Mouse (Mus musculus) liver, embryonic 11.5 days (tissue): ENCODE measurements around the gene Gpatch3. TPM values are rescaled to one million over a fixed set of nuclear protein-coding genes. Genes with fewer than 3 reads are reported as not detected.
A peak's percentile ranks its signal among the peaks of the same experiment; 100 is the strongest.

Experiments used
- ATAC-seq: fragments of 200-750 bp; cut with Nextera tagmentation; replicated peaks from 2 replicates; pipeline ENCODE4 v1.8.0; 2017; ENCODE audit warnings: moderate number of reproducible peaks, mild to moderate bottlenecking, moderate TSS enrichment, moderate library complexity; ENCODE audit not compliant: low FRiP score
- DNase-seq: peaks from one replicate; pipeline ENCODE4 v3.0.0-alpha.2; 2017; ENCODE audit warnings: low spot score
- H3K27ac ChIP-seq: fragments of 300-500 bp; sonication (generic); 2 replicates; pipeline ENCODE4 v1.5.1; 2014; ENCODE audit warnings: mild to moderate bottlenecking, low read depth, low read length, control low read depth
- H3K27me3 ChIP-seq: fragments of 300-500 bp; sonication (generic); replicated peaks from 2 replicates; pipeline ENCODE4 v1.6.1; 2014; ENCODE audit warnings: low read length, mixed read lengths; ENCODE audit not compliant: control insufficient read depth, insufficient read depth
- H3K36me3 ChIP-seq: fragments of 300-500 bp; sonication (generic); 2 replicates; pipeline ENCODE4 v1.6.1; 2014; ENCODE audit warnings: mild to moderate bottlenecking, low read length, moderate library complexity, mixed read lengths; ENCODE audit not compliant: control insufficient read depth, insufficient read depth
- H3K4me1 ChIP-seq: fragments of 300-500 bp; sonication (generic); replicated peaks from 2 replicates; pipeline ENCODE4 v1.6.1; 2014; ENCODE audit warnings: low read length, mixed read lengths; ENCODE audit not compliant: control insufficient read depth, insufficient read depth
- H3K4me2 ChIP-seq: fragments of 300-500 bp; sonication (generic); 2 replicates; pipeline ENCODE4 v1.6.1; 2014; ENCODE audit warnings: mild to moderate bottlenecking, control low read depth, moderate library complexity
- H3K4me3 ChIP-seq: fragments of 300-500 bp; sonication (generic); 2 replicates; pipeline ENCODE4 v1.5.1; 2014; ENCODE audit warnings: low read depth, low read length, control low read depth
- H3K9ac ChIP-seq: fragments of 300-500 bp; sonication (generic); 2 replicates; pipeline ENCODE4 v1.6.1; 2014; ENCODE audit warnings: low read depth, low read length, control low read depth
- H3K9me3 ChIP-seq: fragments of 300-500 bp; sonication (generic); 2 replicates; pipeline ENCODE4 v1.6.1; 2016; ENCODE audit warnings: low read length, inconsistent platforms, mixed read lengths; ENCODE audit not compliant: control insufficient read depth
- WGBS: fragments of 180-500 bp; shearing (Covaris S2); extraction: QIAGEN DNeasy Blood & Tissue Kit; methylation state at CpG from one replicate; pipeline ENCODE4 v1.1.7; 2014; 5-methylcytosine and 5-hydroxymethylcytosine counted together
- polyA plus RNA-seq: library from polyadenylated mRNA; unstranded; fragments of >200 nt; fragmentation: Nextera tagmentation; extraction: Ambion mirVana; gene quantifications from 2 replicates; pipeline ENCODE4 v1.2.1, GENCODE M21; 2014

The Gpatch3 gene
- polyA plus RNA-seq, 1 experiment from 2014 or later, result 8.7 TPM

- Histone ChIP-seq H3K9me3 (no peaks in the 10 kb centered on the region), H3K36me3 (no peaks in the 10 kb centered on the region), H3K9ac (no peak overlapping the region), H3K4me2 (no peak overlapping the region), H3K4me1 (peaks cover 15% of the 10 kb centered on the region), H3K27ac (no peak overlapping the region), H3K27me3 (no peaks in the 10 kb centered on the region), H3K4me3 (no peak overlapping the region)
- WGBS, result 77% methylated on average over 8 of the region's 8 CpGs
- DNase-seq (no peak), ATAC-seq (no peak)
These were observed 46.1 kb downstream of the Gpatch3 start for GRCm38 (mm10) chr4:133620668-133621067.

DNA sequence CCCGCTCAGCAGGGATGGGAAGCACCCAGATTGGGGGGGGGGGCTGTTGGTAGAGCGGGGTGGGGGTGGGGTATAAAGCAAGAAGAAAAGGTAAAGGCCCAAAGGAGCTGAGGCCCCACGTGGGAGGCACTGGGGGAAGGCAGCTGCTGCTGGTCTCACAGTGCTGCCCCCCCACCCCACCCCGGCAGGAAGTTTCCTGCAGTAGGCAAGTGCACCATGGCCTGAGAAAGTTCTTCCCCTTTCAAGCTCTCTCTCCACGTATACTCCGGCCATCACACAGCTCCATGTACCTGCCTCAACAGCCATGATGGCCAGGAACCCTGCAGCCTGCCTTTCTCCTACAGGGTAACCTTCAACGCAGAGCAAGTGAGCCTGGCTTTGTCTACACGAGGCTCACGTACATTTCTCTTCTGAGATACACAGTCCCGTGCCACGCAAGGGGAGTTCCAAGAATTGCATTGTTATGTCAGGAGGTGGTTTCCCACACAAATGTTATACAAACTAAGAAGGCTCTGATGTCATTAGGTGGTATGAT is 47.7 kb downstream of the Gpatch3 start:
- H3K9ac ChIP-seq, result no peak overlapping the region
- DNase-seq (no peak), ATAC-seq (no peak)
- H3K4me1 ChIP-seq, result peaks cover 20% of the 10 kb centered on the region
- H3K36me3 ChIP-seq, result peaks cover 4% of the 10 kb centered on the region; the same call in 1 of the 2 replicates
- H3K27me3 ChIP-seq, result no peaks in the 10 kb centered on the region
- H3K27ac ChIP-seq, result no peak overlapping the region
- WGBS, result 71% methylated on average over 10 of the region's 11 CpGs
- no peak overlapping the region for H3K4me3 ChIP-seq
- no peak overlapping the region for H3K4me2 ChIP-seq
- no peaks in the 10 kb centered on the region for H3K9me3 ChIP-seq

DNA sequence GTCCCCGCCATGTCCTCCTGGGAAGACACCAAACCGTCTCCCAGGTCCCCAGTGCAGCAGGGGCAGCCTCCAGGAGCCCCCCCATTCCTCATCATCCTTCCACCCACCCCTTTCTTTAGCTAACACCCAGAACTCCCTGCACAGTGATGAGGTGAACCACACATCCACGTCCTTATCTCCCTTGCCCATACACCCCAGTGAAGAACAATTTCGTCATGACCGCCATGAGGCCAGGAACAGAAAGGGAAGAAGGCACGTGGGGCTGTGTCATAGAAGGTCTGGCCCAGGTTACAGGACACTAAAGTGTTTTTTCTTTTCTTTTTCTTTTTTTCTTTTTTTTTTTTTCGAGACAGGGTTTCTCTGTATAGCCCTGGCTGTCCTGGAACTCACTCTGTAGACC is 50.3 kb downstream of the Gpatch3 start:
- Histone ChIP-seq H3K4me1 (peaks cover 20% of the 10 kb centered on the region), H3K27me3 (no peaks in the 10 kb centered on the region), H3K9ac (no peak overlapping the region), H3K27ac (no peak overlapping the region; the same call in 1 of the 2 replicates), H3K4me3 (no peak overlapping the region), H3K9me3 (no peaks in the 10 kb centered on the region), H3K36me3 (peaks cover 4% of the 10 kb centered on the region; the same call in 1 of the 2 replicates), H3K4me2 (no peak overlapping the region)
- ATAC-seq, result peak; percentile 84
- WGBS, result 61% methylated on average over 7 of the region's 7 CpGs
- DNase-seq, result no peak

DNA sequence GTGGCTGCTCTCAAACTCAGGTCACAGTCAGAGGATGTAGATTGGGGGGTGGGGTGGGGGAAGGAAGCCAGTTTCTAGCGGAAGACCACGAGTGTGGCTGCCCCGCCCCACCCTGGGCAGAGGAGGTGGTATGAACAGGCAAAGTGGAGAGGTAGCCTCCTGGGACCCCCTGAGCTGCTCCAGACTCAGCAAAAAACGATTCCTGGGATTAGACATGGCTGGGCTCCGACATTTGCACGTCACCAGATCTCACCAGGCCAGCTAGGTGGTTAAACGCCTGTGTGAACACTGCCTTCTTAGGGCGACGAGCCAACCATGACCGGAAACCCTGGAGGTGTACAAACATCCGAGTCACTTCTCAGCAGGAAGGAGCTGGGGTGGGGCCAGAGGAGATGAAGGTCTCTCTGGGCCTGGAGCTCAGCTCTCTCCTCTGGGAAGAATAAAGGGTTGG is 51.1 kb downstream of the Gpatch3 start:
- Histone ChIP-seq H3K27ac (peak overlapping the region; percentile 23; the same call in 1 of the 2 replicates), H3K36me3 (peaks cover 4% of the 10 kb centered on the region; the same call in 1 of the 2 replicates), H3K4me2 (no peak overlapping the region), H3K27me3 (no peaks in the 10 kb centered on the region), H3K4me3 (no peak overlapping the region), H3K9me3 (no peaks in the 10 kb centered on the region), H3K9ac (0 out of 2 replicates have a peak overlapping the region, but pooled peaks have one; percentile 7), H3K4me1 (peaks cover 20% of the 10 kb centered on the region)
- no peak for DNase-seq
- ATAC-seq, result peak; percentile 35; the same call in 1 of the 2 replicates
- 42% methylated on average over 11 of the region's 11 CpGs for WGBS

DNA sequence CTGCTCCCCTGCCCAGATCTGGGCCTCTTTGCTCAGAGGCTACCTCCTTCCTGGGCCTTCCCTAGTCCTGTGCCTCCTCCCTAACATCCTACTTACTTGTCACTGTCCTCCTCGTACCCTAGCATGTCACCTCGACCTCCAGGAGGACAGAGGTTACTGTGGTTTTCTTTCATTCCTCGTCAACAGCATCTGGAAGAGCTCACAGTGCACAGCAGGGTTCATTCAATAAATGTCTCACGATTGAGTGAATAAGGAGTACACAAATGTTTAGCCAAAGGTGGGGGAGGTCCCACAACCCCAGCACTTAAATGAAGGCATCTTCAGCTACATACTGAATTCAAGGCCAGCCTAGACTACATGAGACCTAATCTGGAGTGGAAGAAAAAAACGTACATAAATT is 51.7 kb downstream of the Gpatch3 start:
- DNase-seq, result no peak
- peaks cover 22% of the 10 kb centered on the region for H3K4me1 ChIP-seq
- peaks cover 4% of the 10 kb centered on the region; the same call in 1 of the 2 replicates for H3K36me3 ChIP-seq
- no peak overlapping the region for H3K9ac ChIP-seq
- H3K4me3 ChIP-seq, result no peak overlapping the region
- ATAC-seq, result no peak; the same call in 1 of the 2 replicates
- WGBS, result 55% methylated on average over 5 of the region's 5 CpGs
- H3K27ac ChIP-seq, result peak overlapping the region; percentile 23; the same call in 1 of the 2 replicates
- no peak overlapping the region for H3K4me2 ChIP-seq
- H3K27me3 ChIP-seq, result no peaks in the 10 kb centered on the region
- no peaks in the 10 kb centered on the region for H3K9me3 ChIP-seq

- no peaks in the 10 kb centered on the region for H3K9me3 ChIP-seq
- H3K27ac ChIP-seq, result no peak overlapping the region; the same call in 1 of the 2 replicates
- no peak overlapping the region for H3K4me2 ChIP-seq
- no peaks in the 10 kb centered on the region for H3K27me3 ChIP-seq
- peaks cover 22% of the 10 kb centered on the region for H3K4me1 ChIP-seq
- DNase-seq (no peak), ATAC-seq (no peak)
- no peak overlapping the region for H3K9ac ChIP-seq
- no peak overlapping the region for H3K4me3 ChIP-seq
- 85% methylated on average over 9 of the region's 9 CpGs for WGBS
- peaks cover 4% of the 10 kb centered on the region; the same call in 1 of the 2 replicates for H3K36me3 ChIP-seq
These were observed 52.1 kb downstream of the Gpatch3 start for GRCm38 (mm10) chr4:133626621-133627020.

GRCm38 (mm10) chr4:133627039-133627438 is 52.5 kb downstream of the Gpatch3 start:
- ATAC-seq (no peak), DNase-seq (no peak)
- H3K9me3 ChIP-seq, result no peaks in the 10 kb centered on the region
- no peak overlapping the region for H3K27ac ChIP-seq
- H3K4me3 ChIP-seq, result no peak overlapping the region
- H3K9ac ChIP-seq, result no peak overlapping the region
- 91% methylated on average over 14 of the region's 14 CpGs for WGBS
- H3K4me2 ChIP-seq, result no peak overlapping the region
- no peaks in the 10 kb centered on the region for H3K27me3 ChIP-seq
- peaks cover 4% of the 10 kb centered on the region; the same call in 1 of the 2 replicates for H3K36me3 ChIP-seq
- H3K4me1 ChIP-seq, result peaks cover 26% of the 10 kb centered on the region

- 72% methylated on average over 2 of the region's 2 CpGs for WGBS
- Histone ChIP-seq H3K9me3 (no peaks in the 10 kb centered on the region), H3K9ac (no peak overlapping the region), H3K4me1 (peaks cover 30% of the 10 kb centered on the region), H3K27me3 (no peaks in the 10 kb centered on the region), H3K27ac (no peak overlapping the region), H3K4me2 (no peak overlapping the region), H3K4me3 (no peak overlapping the region), H3K36me3 (peaks cover 4% of the 10 kb centered on the region; the same call in 1 of the 2 replicates)
- ATAC-seq (no peak), DNase-seq (no peak)
These were observed 54.0 kb downstream of the Gpatch3 start for GRCm38 (mm10) chr4:133628517-133628916.

DNA sequence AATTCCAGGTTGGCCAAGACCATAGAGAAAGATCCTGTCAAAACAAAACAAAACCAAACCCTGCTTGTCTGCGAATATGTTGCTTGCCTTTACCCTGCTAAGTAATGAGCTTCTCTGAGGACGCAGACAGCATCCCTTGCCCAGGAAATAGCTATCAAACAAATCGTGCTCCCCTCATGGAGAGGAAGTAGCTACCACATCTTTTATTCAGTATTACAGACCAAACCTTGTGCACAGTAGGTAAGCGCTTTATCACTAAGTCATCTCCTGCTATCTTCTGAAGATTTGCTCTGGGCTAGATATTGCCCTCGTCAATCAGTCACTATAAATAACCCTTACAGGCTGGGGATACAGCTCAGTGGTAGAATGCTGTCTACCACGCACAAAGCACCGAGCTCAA is 54.6 kb downstream of the Gpatch3 start:
- H3K4me1 ChIP-seq, result peaks cover 34% of the 10 kb centered on the region
- ATAC-seq (no peak), DNase-seq (no peak)
- no peak overlapping the region for H3K27ac ChIP-seq
- no peak overlapping the region for H3K4me3 ChIP-seq
- 75% methylated on average over 7 of the region's 7 CpGs for WGBS
- H3K36me3 ChIP-seq, result peaks cover 4% of the 10 kb centered on the region; the same call in 1 of the 2 replicates
- H3K27me3 ChIP-seq, result no peaks in the 10 kb centered on the region
- H3K9me3 ChIP-seq, result no peaks in the 10 kb centered on the region
- no peak overlapping the region for H3K4me2 ChIP-seq
- H3K9ac ChIP-seq, result no peak overlapping the region
